Mouse (Mus musculus) ES-Bruce4 (cell line): ENCODE data around the gene Ano4. TPM values are rescaled to one million over a fixed set of nuclear protein-coding genes. Genes with fewer than 3 reads are reported as not detected.

ENCODE experiments used
- H3K27ac ChIP-seq: 2 replicates; pipeline ENCODE4 v1.5.1; 2012; ENCODE audit warnings: low read length, inconsistent platforms; ENCODE audit not compliant: insufficient read depth
- H3K27me3 ChIP-seq: 2 replicates; pipeline ENCODE4 v1.6.1; 2012; ENCODE audit warnings: mild to moderate bottlenecking, low read length, inconsistent platforms; ENCODE audit not compliant: control insufficient read depth, poor library complexity, insufficient read depth, severe bottlenecking
- H3K36me3 ChIP-seq: 2 replicates; pipeline ENCODE4 v1.6.1; 2012; ENCODE audit warnings: inconsistent platforms, mild to moderate bottlenecking, low read length, moderate library complexity; ENCODE audit not compliant: control insufficient read depth, poor library complexity, insufficient read depth, severe bottlenecking
- H3K4me1 ChIP-seq: one replicate; pipeline ENCODE4 v1.8.1; 2011; ENCODE audit warnings: low read length; ENCODE audit not compliant: control insufficient read depth, insufficient read depth
- H3K4me3 ChIP-seq: 2 replicates; pipeline ENCODE4 v1.5.1; 2011; ENCODE audit warnings: low read depth, mild to moderate bottlenecking, low read length
- H3K9ac ChIP-seq: 2 replicates; pipeline ENCODE4 v1.6.1; 2012; ENCODE audit warnings: low read depth, mild to moderate bottlenecking, inconsistent platforms; ENCODE audit not compliant: poor library complexity, severe bottlenecking
- H3K9me3 ChIP-seq: replicated peaks from 2 replicates; pipeline ENCODE4 v1.6.1; 2012; ENCODE audit warnings: mild to moderate bottlenecking, low read length, inconsistent platforms; ENCODE audit not compliant: control insufficient read depth, poor library complexity, insufficient read depth, severe bottlenecking
- CTCF ChIP-seq: IDR thresholded peaks from one replicate; pipeline ENCODE4 v1.8.1; 2011; ENCODE audit warnings: low read depth, low read length
- EP300 ChIP-seq: IDR thresholded peaks from 2 replicates; pipeline ENCODE4 v1.6.1; 2011; ENCODE audit warnings: low read depth, low read length; ENCODE audit not compliant: insufficient read depth
- POLR2A ChIP-seq: IDR thresholded peaks from one replicate; pipeline ENCODE4 v1.8.1; 2011; ENCODE audit warnings: low read length; ENCODE audit not compliant: insufficient read depth
- polyA plus RNA-seq: library from polyadenylated mRNA; stranded (reverse); fragments of >200 nt; gene quantifications from 2 replicates; pipeline ENCODE4 v1.2.4, GENCODE M21; 2011; ENCODE audit warnings: low read depth; ENCODE audit not compliant: missing spikeins, insufficient read depth, insufficient read length

Gene Ano4
- polyA plus RNA-seq, 1 experiment: not detected

- Histone ChIP-seq H3K4me1 (no peaks in the 10 kb centered on the region), H3K27me3 (no peaks in the 10 kb centered on the region), H3K9me3 (peaks cover 7% of the 10 kb centered on the region), H3K36me3 (no peaks in the 10 kb centered on the region), H3K9ac (no peak overlapping the region), H3K4me3 (no peak overlapping the region), H3K27ac (no peak overlapping the region)
- TF ChIP-seq POLR2A (no peak), CTCF (no peak), EP300 (no peak)
These were observed 373.4 kb downstream of the Ano4 start for GRCm38 (mm10) chr10:88970951-88971725.

GRCm38 (mm10) chr10:88968586-88968985 lies 376.0 kb downstream of the Ano4 start:
- peaks cover 9% of the 10 kb centered on the region for H3K9me3 ChIP-seq
- TF ChIP-seq CTCF (no peak), EP300 (no peak), POLR2A (no peak)
- H3K36me3 ChIP-seq: no peaks in the 10 kb centered on the region
- no peak overlapping the region for H3K4me3 ChIP-seq
- no peak overlapping the region for H3K9ac ChIP-seq
- H3K27ac ChIP-seq: no peak overlapping the region
- no peaks in the 10 kb centered on the region for H3K4me1 ChIP-seq
- no peaks in the 10 kb centered on the region for H3K27me3 ChIP-seq

GRCm38 (mm10) chr10:88960791-88961190 lies 383.8 kb downstream of the Ano4 start:
- TF ChIP-seq POLR2A (no peak), EP300 (no peak), CTCF (no peak)
- no peak overlapping the region for H3K4me3 ChIP-seq
- H3K9me3 ChIP-seq: peaks cover 8% of the 10 kb centered on the region
- H3K36me3 ChIP-seq: no peaks in the 10 kb centered on the region
- H3K9ac ChIP-seq: no peak overlapping the region
- H3K27ac ChIP-seq: no peak overlapping the region
- H3K27me3 ChIP-seq: no peaks in the 10 kb centered on the region
- H3K4me1 ChIP-seq: no peaks in the 10 kb centered on the region

- H3K4me1 ChIP-seq: no peaks in the 10 kb centered on the region
- H3K9me3 ChIP-seq: no peaks in the 10 kb centered on the region
- H3K4me3 ChIP-seq: no peak overlapping the region
- H3K36me3 ChIP-seq: no peaks in the 10 kb centered on the region
- no peak overlapping the region for H3K27ac ChIP-seq
- TF ChIP-seq POLR2A: no peak
- no peak for TF ChIP-seq CTCF
- no peak for TF ChIP-seq EP300
- no peak overlapping the region for H3K9ac ChIP-seq
- no peaks in the 10 kb centered on the region for H3K27me3 ChIP-seq
These were observed 394.3 kb downstream of the Ano4 start for GRCm38 (mm10) chr10:88950297-88950653.

GRCm38 (mm10) chr10:88949649-88950296 lies 394.8 kb downstream of the Ano4 start:
- Histone ChIP-seq H3K27me3 (no peaks in the 10 kb centered on the region), H3K27ac (no peak overlapping the region), H3K4me3 (no peak overlapping the region), H3K36me3 (no peaks in the 10 kb centered on the region), H3K9me3 (no peaks in the 10 kb centered on the region), H3K4me1 (no peaks in the 10 kb centered on the region), H3K9ac (no peak overlapping the region)
- TF ChIP-seq POLR2A (no peak), CTCF (no peak), EP300 (no peak)

Other genes starting within 250 kb of the Ano4 start
- gene Gas2l3, start 99.2 kb upstream of the Ano4 start, polyA plus RNA-seq: 62.7 and 65.0 TPM in 2 replicates
- not detected in 2 replicates for gene Nr1h4, start 188.8 kb upstream of the Ano4 start, polyA plus RNA-seq